Mouse (Mus musculus) heart, embryonic 12.5 days (tissue): ENCODE measurements around the gene Gm13694. TPM values are rescaled to one million over a fixed set of nuclear protein-coding genes. Genes with fewer than 3 reads are reported as not detected.
"Not testable (repeated sequence)": the region's sequence is repeated elsewhere in the genome, so short reads cannot be mapped to it uniquely, and the experiment has no call there.

ENCODE experiments used
- ATAC-seq: fragments of 200-750 bp; cut with Nextera tagmentation; 2 replicates; pipeline ENCODE4 v1.8.0; 2017; ENCODE audit warnings: moderate TSS enrichment, moderate library complexity; ENCODE audit not compliant: insufficient number of reproducible peaks, low FRiP score
- H3K27ac ChIP-seq: fragments of 300-500 bp; sonication (generic); 2 replicates; pipeline ENCODE4 v1.5.1; 2016; ENCODE audit warnings: mild to moderate bottlenecking, moderate library complexity; ENCODE audit not compliant: poor library complexity, severe bottlenecking
- H3K27me3 ChIP-seq: fragments of 300-500 bp; sonication (generic); replicated peaks from 2 replicates; pipeline ENCODE4 v1.6.1; 2016; ENCODE audit warnings: mild to moderate bottlenecking, moderate library complexity
- H3K36me3 ChIP-seq: fragments of 300-500 bp; sonication (generic); 2 replicates; pipeline ENCODE4 v1.6.1; 2016; ENCODE audit warnings: mild to moderate bottlenecking, moderate library complexity
- H3K4me1 ChIP-seq: fragments of 300-500 bp; sonication (generic); replicated peaks from 2 replicates; pipeline ENCODE4 v1.6.1; 2016; ENCODE audit warnings: mild to moderate bottlenecking
- H3K4me2 ChIP-seq: fragments of 300-500 bp; sonication (generic); 2 replicates; pipeline ENCODE4 v1.6.1; 2016; ENCODE audit warnings: mild to moderate bottlenecking, moderate library complexity
- H3K4me3 ChIP-seq: fragments of 300-500 bp; sonication (generic); 2 replicates; pipeline ENCODE4 v1.5.1; 2016; ENCODE audit warnings: mild to moderate bottlenecking
- H3K9ac ChIP-seq: fragments of 300-500 bp; sonication (generic); 2 replicates; pipeline ENCODE4 v1.6.1; 2016; ENCODE audit warnings: mild to moderate bottlenecking, moderate library complexity
- H3K9me3 ChIP-seq: fragments of 300-500 bp; sonication (generic); replicated peaks from 2 replicates; pipeline ENCODE4 v1.6.1; 2016; ENCODE audit warnings: mild to moderate bottlenecking, moderate library complexity
- WGBS: fragments of 180-500 bp; shearing (Covaris S2); methylation state at CpG from one replicate; pipeline ENCODE4 v1.1.7; 2016; 5-methylcytosine and 5-hydroxymethylcytosine counted together
- polyA plus RNA-seq: library from polyadenylated mRNA; unstranded; fragments of >200 nt; fragmentation: Nextera tagmentation; extraction: Ambion mirVana; gene quantifications from 2 replicates; pipeline ENCODE4 v1.2.1, GENCODE M21; 2016

Gene Gm13694
- not detected in 2 replicates for polyA plus RNA-seq

- not testable (repeated sequence) for H3K27ac ChIP-seq, H3K27me3 ChIP-seq, H3K9me3 ChIP-seq, H3K4me1 ChIP-seq, H3K4me3 ChIP-seq, H3K36me3 ChIP-seq, H3K4me2 ChIP-seq, ATAC-seq, H3K9ac ChIP-seq
- no CpG with 5 or more reads among the region's 6 CpGs for WGBS
Measured at GRCm38 (mm10) chr2:83978633-83979032, at the start of gene Gm13694. Gene Gm13694 (plus strand): TSS chr2:83978933.

- Histone ChIP-seq H3K36me3 (no peaks in the 10 kb centered on the region), H3K4me3 (no peak overlapping the region), H3K9ac (no peak overlapping the region), H3K4me1 (no peaks in the 10 kb centered on the region), H3K9me3 (no peaks in the 10 kb centered on the region), H3K27me3 (no peaks in the 10 kb centered on the region), H3K4me2 (no peak overlapping the region), H3K27ac (no peak overlapping the region)
- 72% methylated on average over 2 of the region's 2 CpGs for WGBS
- no peak for ATAC-seq
Measured at GRCm38 (mm10) chr2:83929478-83930088, 49.1 kb upstream of the Gm13694 start.

GRCm38 (mm10) chr2:83940931-83941361, 37.8 kb upstream of the Gm13694 start, which contains the start of gene Zswim2:
Gene Zswim2 (minus strand): TSS chr2:83941228.
- no peak within 1 kb of the TSS for H3K9ac ChIP-seq
- ATAC-seq: peak; percentile 33
- H3K4me1 ChIP-seq: peaks cover 6% of the 10 kb centered on the region
- H3K36me3 ChIP-seq: no peaks in the 10 kb centered on the region
- peak within 1 kb of the TSS; percentile 30 for H3K4me3 ChIP-seq
- no peak within 1 kb of the TSS for H3K27ac ChIP-seq
- H3K9me3 ChIP-seq: 0 out of 2 replicates have a peak, but pooled peaks cover 6% of the 10 kb centered on the region
- peak within 1 kb of the TSS; percentile 68 for H3K4me2 ChIP-seq
- H3K27me3 ChIP-seq: no peaks in the 10 kb centered on the region
- WGBS: 2% methylated on average over 20 of the region's 20 CpGs

- Histone ChIP-seq H3K27ac (no peak overlapping the region), H3K4me2 (peak overlapping the region; percentile 68), H3K27me3 (no peaks in the 10 kb centered on the region), H3K36me3 (no peaks in the 10 kb centered on the region), H3K9me3 (0 out of 2 replicates have a peak, but pooled peaks cover 6% of the 10 kb centered on the region), H3K4me1 (peaks cover 6% of the 10 kb centered on the region), H3K4me3 (peak overlapping the region; percentile 30; the same call in 1 of the 2 replicates), H3K9ac (no peak overlapping the region)
- WGBS: 44% methylated on average over 3 of the region's 3 CpGs
- no peak for ATAC-seq
Measured at GRCm38 (mm10) chr2:83941378-83941777, 37.4 kb upstream of the Gm13694 start.

GRCm38 (mm10) chr2:83941792-83942191, 36.9 kb upstream of the Gm13694 start:
- no peaks in the 10 kb centered on the region for H3K27me3 ChIP-seq
- no peaks in the 10 kb centered on the region for H3K36me3 ChIP-seq
- ATAC-seq: no peak
- H3K9ac ChIP-seq: no peak overlapping the region
- H3K4me3 ChIP-seq: no peak overlapping the region
- 0 out of 2 replicates have a peak, but pooled peaks cover 6% of the 10 kb centered on the region for H3K9me3 ChIP-seq
- H3K27ac ChIP-seq: no peak overlapping the region
- peaks cover 6% of the 10 kb centered on the region for H3K4me1 ChIP-seq
- 32% methylated on average over 4 of the region's 4 CpGs for WGBS
- H3K4me2 ChIP-seq: no peak overlapping the region

- ATAC-seq, H3K4me3 ChIP-seq, H3K36me3 ChIP-seq, H3K27me3 ChIP-seq, H3K4me1 ChIP-seq, H3K9ac ChIP-seq, H3K27ac ChIP-seq, H3K4me2 ChIP-seq, H3K9me3 ChIP-seq: not testable (repeated sequence)
- no CpG with 5 or more reads among the region's 6 CpGs for WGBS
Measured at GRCm38 (mm10) chr2:83955393-83955792, 23.3 kb upstream of the Gm13694 start, which contains the start of gene Gm13698. Gene Gm13698 (plus strand): TSS chr2:83955693.

- WGBS: no CpG with 5 or more reads among the region's 6 CpGs
- not testable (repeated sequence) for H3K27ac ChIP-seq, H3K36me3 ChIP-seq, H3K9ac ChIP-seq, H3K27me3 ChIP-seq, H3K4me3 ChIP-seq, H3K4me2 ChIP-seq, H3K9me3 ChIP-seq, ATAC-seq, H3K4me1 ChIP-seq
Measured at GRCm38 (mm10) chr2:83961203-83961602, 17.5 kb upstream of the Gm13694 start, which contains the start of gene Gm13693. Gene Gm13693 (plus strand): TSS chr2:83961503.

GRCm38 (mm10) chr2:83967013-83967412, 11.7 kb upstream of the Gm13694 start, which contains the start of gene Gm13695:
Gene Gm13695 (plus strand): TSS chr2:83967313.
- not testable (repeated sequence) for ATAC-seq, H3K27me3 ChIP-seq, H3K4me3 ChIP-seq, H3K4me1 ChIP-seq, H3K9ac ChIP-seq, H3K27ac ChIP-seq, H3K4me2 ChIP-seq, H3K36me3 ChIP-seq, H3K9me3 ChIP-seq
- WGBS: no CpG with 5 or more reads among the region's 6 CpGs

GRCm38 (mm10) chr2:83972823-83973222, 5.9 kb upstream of the Gm13694 start, which contains the start of gene Gm13696:
Gene Gm13696 (plus strand): TSS chr2:83973123.
- H3K4me3 ChIP-seq, H3K9me3 ChIP-seq, ATAC-seq, H3K4me2 ChIP-seq, H3K36me3 ChIP-seq, H3K27me3 ChIP-seq, H3K27ac ChIP-seq, H3K9ac ChIP-seq, H3K4me1 ChIP-seq: not testable (repeated sequence)
- no CpG with 5 or more reads among the region's 6 CpGs for WGBS

GRCm38 (mm10) chr2:83984443-83984842, 5.7 kb downstream of the Gm13694 start, which contains the start of gene Gm13697:
Gene Gm13697 (plus strand): TSS chr2:83984743.
- no CpG with 5 or more reads among the region's 6 CpGs for WGBS
- not testable (repeated sequence) for H3K9ac ChIP-seq

GRCm38 (mm10) chr2:83990253-83990652, 11.5 kb downstream of the Gm13694 start, which contains the start of gene Gm13691:
Gene Gm13691 (plus strand): TSS chr2:83990553.
- not testable (repeated sequence) for H3K9ac ChIP-seq, H3K27me3 ChIP-seq, H3K4me3 ChIP-seq, H3K4me2 ChIP-seq, H3K27ac ChIP-seq, H3K9me3 ChIP-seq, H3K36me3 ChIP-seq, ATAC-seq, H3K4me1 ChIP-seq
- no CpG with 5 or more reads among the region's 6 CpGs for WGBS

More at GRCm38 (mm10) chr2:83984443-83984842, 5.7 kb downstream of the Gm13694 start, which contains the start of gene Gm13697:
- not testable (repeated sequence) for ATAC-seq, H3K4me2 ChIP-seq, H3K9me3 ChIP-seq, H3K27ac ChIP-seq, H3K27me3 ChIP-seq, H3K4me1 ChIP-seq, H3K4me3 ChIP-seq, H3K36me3 ChIP-seq
